Comparison of ENCODE assay signal across 8 mouse cellular contexts in the genomic region with DNA sequence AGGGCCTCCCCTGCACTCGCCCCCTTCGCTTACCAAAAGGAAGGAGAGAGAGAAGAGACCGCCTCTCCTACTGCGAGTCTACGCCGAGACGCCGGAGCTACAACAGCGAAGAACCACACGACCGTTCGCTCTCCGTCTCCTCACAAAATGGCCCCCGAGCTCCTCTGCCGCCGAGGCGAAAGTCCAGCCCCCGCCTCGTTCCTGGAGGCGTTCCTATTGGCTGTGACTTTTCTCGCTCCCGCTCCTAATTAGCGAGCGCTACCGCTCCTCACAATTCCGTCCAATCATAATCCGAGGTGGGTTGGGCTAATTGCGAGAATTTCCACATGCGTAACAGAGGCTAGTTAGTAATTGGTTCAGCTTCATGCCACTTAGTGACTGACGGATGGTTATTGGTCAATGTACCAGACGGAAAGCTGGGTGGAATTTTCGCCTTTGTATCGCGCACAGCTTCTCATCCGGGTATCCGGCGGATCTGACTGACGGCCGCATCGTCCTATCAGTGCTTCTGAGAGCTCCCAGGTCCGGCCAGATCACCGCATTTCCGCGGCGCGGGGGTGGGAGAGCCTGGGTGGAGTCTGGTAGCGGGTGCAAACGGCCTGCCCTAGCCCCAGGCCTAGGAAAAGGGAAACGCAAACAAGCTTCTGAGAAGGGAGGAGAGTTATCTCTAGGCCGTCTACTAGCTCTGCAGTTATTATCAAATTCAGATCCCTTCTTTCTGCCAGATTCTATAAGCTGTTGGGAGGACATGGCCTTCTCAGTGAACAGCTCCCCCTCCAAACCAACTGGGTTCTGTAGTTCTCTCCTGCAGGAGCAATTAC. TPM values are rescaled to one million over a fixed set of nuclear protein-coding genes. Genes with fewer than 3 reads are reported as not detected.
DNase-seq lines count a peak whose midpoint lies in the region; ATAC-seq and TF ChIP-seq lines count a peak whose summit lies in the region.

Gene Hnrnpc, minus strand, starts transcription at position 173 of the 821 bp plus-strand sequence.

- peak; percentile 99 for DNase-seq in G1E (ENCODE audit: low spot score)
- DNase-seq in cerebellum, adult 18-20 months, result peak; percentile 100
- DNase-seq in heart, postnatal 36 days, result peak; percentile 100
- DNase-seq in layer of hippocampus, adult 2 months (ENCODE audit: low spot score in 2 of 2), result peak; percentile 100
- DNase-seq in lung, embryonic 14.5 days, result peak; percentile 100
- DNase-seq in thymus, adult 2 months, result peak; percentile 100

- peak within 1 kb of the TSS; percentile 73 for H3K4me2 ChIP-seq in forebrain, embryonic 16.5 days (ENCODE audit: low read length)
- peak within 1 kb of the TSS; percentile 87 for H3K4me2 ChIP-seq in lung, embryonic 14.5 days

- WGBS in forebrain, embryonic 16.5 days, result under 1% methylated on average over 50 of the region's 50 CpGs
- WGBS in lung, embryonic 14.5 days, result under 1% methylated on average over 50 of the region's 50 CpGs
- under 1% methylated on average over 50 of the region's 50 CpGs for WGBS in olfactory bulb, adult 2 months
- WGBS in thymus, adult 2 months, result under 1% methylated on average over 50 of the region's 50 CpGs

- TF ChIP-seq POLR2A in olfactory bulb, adult 2 months (IDR thresholded peaks at IDR 0.05; ENCODE audit: insufficient read depth, low read depth, low read length), result peak; percentile 96
- peak; percentile 97 for TF ChIP-seq POLR2A in thymus, adult 2 months (IDR thresholded peaks at IDR 0.05; ENCODE audit: control insufficient read depth, extremely low read depth, insufficient read depth, low read length, poor library complexity)

- peak within 1 kb of the TSS; percentile 98 for H3K4me3 ChIP-seq in G1E (ENCODE audit: low read depth, low read length)
- H3K4me3 ChIP-seq in forebrain, embryonic 16.5 days (replicated peaks; ENCODE audit: low read length), result peak within 1 kb of the TSS; percentile 90
- peak within 1 kb of the TSS; percentile 95 for H3K4me3 ChIP-seq in layer of hippocampus, adult 2 months
- peak within 1 kb of the TSS; percentile 98 for H3K4me3 ChIP-seq in lung, embryonic 14.5 days (ENCODE audit: low read depth, low read length)
- peak within 1 kb of the TSS; percentile 80 for H3K4me3 ChIP-seq in olfactory bulb, adult 2 months (ENCODE audit: insufficient read depth, low read depth, low read length)
- peak within 1 kb of the TSS; percentile 95 for H3K4me3 ChIP-seq in thymus, adult 2 months (ENCODE audit: control insufficient read depth, insufficient read depth, low read length)

- peaks cover 17% of the 10 kb centered on the region for H3K36me3 ChIP-seq in G1E (replicated peaks)
- no peaks in the 10 kb centered on the region for H3K36me3 ChIP-seq in forebrain, embryonic 16.5 days (ENCODE audit: control insufficient read depth, insufficient read depth)
- H3K36me3 ChIP-seq in lung, embryonic 14.5 days (ENCODE audit: insufficient read depth), result peaks cover 17% of the 10 kb centered on the region
- H3K36me3 ChIP-seq in thymus, adult 2 months (ENCODE audit: control insufficient read depth, insufficient read depth, low read length), result no peaks in the 10 kb centered on the region; the same call in 1 of the 2 replicates

- intact Hi-C loops in heart, postnatal 36 days (cut with DNase I), result loop anchor here (1.0 to 10.0 kb wide), 5 partner anchors 84 to 211 kb away; partner anchors contain the start of genes Chd8, Supt16 and Zfp219

- H3K9ac ChIP-seq in forebrain, embryonic 16.5 days (replicated peaks; ENCODE audit: low read depth, low read length), result peak within 1 kb of the TSS; percentile 96
- peak within 1 kb of the TSS; percentile 99 for H3K9ac ChIP-seq in lung, embryonic 14.5 days

- H3K9me3 ChIP-seq in G1E (replicated peaks), result no peaks in the 10 kb centered on the region
- H3K9me3 ChIP-seq in forebrain, embryonic 16.5 days (ENCODE audit: control insufficient read depth, low read length), result no peaks in the 10 kb centered on the region
- H3K9me3 ChIP-seq in lung, embryonic 14.5 days (ENCODE audit: low read depth, low read length), result no peaks in the 10 kb centered on the region

- H3K4me1 ChIP-seq in G1E (ENCODE audit: insufficient read depth, low read depth, low read length), result peaks cover 28% of the 10 kb centered on the region
- H3K4me1 ChIP-seq in forebrain, embryonic 16.5 days (replicated peaks; ENCODE audit: control insufficient read depth, insufficient read depth, low read length), result peaks cover 38% of the 10 kb centered on the region
- peaks cover 13% of the 10 kb centered on the region; the same call in 1 of the 2 replicates for H3K4me1 ChIP-seq in lung, embryonic 14.5 days (ENCODE audit: insufficient read depth)
- H3K4me1 ChIP-seq in olfactory bulb, adult 2 months (ENCODE audit: control insufficient read depth, insufficient read depth, low read length), result peaks cover 4% of the 10 kb centered on the region; the same call in 1 of the 2 replicates
- peaks cover 17% of the 10 kb centered on the region for H3K4me1 ChIP-seq in thymus, adult 2 months (replicated peaks; ENCODE audit: control insufficient read depth, insufficient read depth, low read length)

- ATAC-seq in G1E (ENCODE audit: extremely low read depth, insufficient number of reproducible peaks, low FRiP score, poor library complexity, severe bottlenecking), result peak; percentile 92
- ATAC-seq in forebrain, embryonic 16.5 days, result peak; percentile 98
- peak; percentile 98 for ATAC-seq in lung, embryonic 14.5 days (ENCODE audit: insufficient read depth)

- peak within 1 kb of the TSS; percentile 97 for H3K27ac ChIP-seq in forebrain, embryonic 16.5 days (ENCODE audit: low read length)
- peak within 1 kb of the TSS; percentile 99 for H3K27ac ChIP-seq in layer of hippocampus, adult 2 months
- H3K27ac ChIP-seq in lung, embryonic 14.5 days (ENCODE audit: low read depth), result peak within 1 kb of the TSS; percentile 97
- H3K27ac ChIP-seq in olfactory bulb, adult 2 months (ENCODE audit: insufficient read depth, low read depth, low read length), result peak within 1 kb of the TSS; percentile 98
- H3K27ac ChIP-seq in thymus, adult 2 months (ENCODE audit: control insufficient read depth, insufficient read depth, low read length), result peak within 1 kb of the TSS; percentile 94

- H3K27me3 ChIP-seq in G1E (ENCODE audit: insufficient read depth, low read length), result no peaks in the 10 kb centered on the region
- H3K27me3 ChIP-seq in forebrain, embryonic 16.5 days (replicated peaks; ENCODE audit: control insufficient read depth, insufficient read depth, low read length), result no peaks in the 10 kb centered on the region
- no peaks in the 10 kb centered on the region for H3K27me3 ChIP-seq in lung, embryonic 14.5 days (ENCODE audit: insufficient read depth, low read length)
- H3K27me3 ChIP-seq in thymus, adult 2 months (ENCODE audit: control insufficient read depth, insufficient read depth, low read length), result no peaks in the 10 kb centered on the region

- TF ChIP-seq CTCF in G1E (IDR thresholded peaks at IDR 0.05; ENCODE audit: low read depth, low read length), result no peak
- no peak for TF ChIP-seq CTCF in layer of hippocampus, adult 2 months (conservative IDR thresholded peaks at IDR 0.05)
- no peak for TF ChIP-seq CTCF in lung, embryonic 14.5 days (IDR thresholded peaks at IDR 0.05; ENCODE audit: low read depth)
- no peak for TF ChIP-seq CTCF in olfactory bulb, adult 2 months (IDR thresholded peaks at IDR 0.05; ENCODE audit: insufficient read depth, low read depth, low read length)
- TF ChIP-seq CTCF in thymus, adult 2 months (IDR thresholded peaks at IDR 0.05; ENCODE audit: borderline replicate concordance, control insufficient read depth, extremely low read depth, insufficient read depth, low read length, poor library complexity), result 0 out of 2 replicates have a peak, but pooled peaks have one; percentile 24

RNA-seq across cellular contexts. Expression of gene Hnrnpc, which starts in this region (rescaled TPM):
- total RNA-seq in G1E (2014; fragmentation: Nextera tagmentation) (459 and 507 TPM in 2 replicates), G1E (2017) (383 and 544 TPM in 2 replicates)
- 28.6 and 38.0 TPM in 2 replicates for polyA plus RNA-seq in G1E (2012)
- polyA plus RNA-seq in forebrain, embryonic 16.5 days (2015; fragmentation: Nextera tagmentation; extraction: Ambion mirVana), result 655 and 693 TPM in 2 replicates
- 100 to 1,000 TPM; 125 to 133 TPM for total RNA-seq in heart, postnatal 36 days (2021)
- total RNA-seq in layer of hippocampus, adult 2 months (2021), result 100 to 1,000 TPM; 245 to 262 TPM
- polyA plus RNA-seq in lung, embryonic 14.5 days (2014; fragmentation: Nextera tagmentation; extraction: Ambion mirVana), result 673 and 695 TPM in 2 replicates
- polyA plus RNA-seq in olfactory bulb, adult 2 months (2012; ENCODE audit: insufficient read depth, insufficient read length, low replicate concordance, missing spikeins), result 795 TPM in 1 of 2 replicates, not detected in the other
- polyA plus RNA-seq in thymus, adult 2 months (2012; rRNA removed), result 163 and 171 TPM in 2 replicates

Comparison
In these comparisons a context has a peak if more than half of its experiments do, and no peak if none do; other contexts are left out.
1. Peak in every context shown above with its lines: DNase-seq, ATAC-seq, H3K4me3 ChIP-seq and H3K27ac ChIP-seq.